Mouse (Mus musculus) gastrocnemius, postnatal 36 days (tissue): ENCODE data around the gene Rab3c. TPM values are rescaled to one million over a fixed set of nuclear protein-coding genes. Genes with fewer than 3 reads are reported as not detected.
A peak's percentile ranks its signal among the peaks of the same experiment; 100 is the strongest.

ENCODE experiments used
- DNase-seq, 2 experiments: peaks; one replicate each; pipeline ENCODE4 v3.0.0; 2022
- intact Hi-C: fragments of 180-260 bp; cut with DNase I; formaldehyde crosslinking; loops from one replicate; pipeline ENCODE4 v1.15.1; 2025
- long read RNA-seq, 2 experiments: library from polyadenylated mRNA; stranded (forward); transcript quantifications; one replicate each; pipeline ENCODE4 v2.0.0; 2021
- total RNA-seq, 2 experiments: library from RNA; stranded (reverse); gene quantifications; 2 replicates each; pipeline ENCODE4 v1.2.3; 2021

The Rab3c gene
- total RNA-seq: not detected
- long read RNA-seq, experiment 1: 0 reads
- long read RNA-seq, experiment 2: 0 reads

DNA sequence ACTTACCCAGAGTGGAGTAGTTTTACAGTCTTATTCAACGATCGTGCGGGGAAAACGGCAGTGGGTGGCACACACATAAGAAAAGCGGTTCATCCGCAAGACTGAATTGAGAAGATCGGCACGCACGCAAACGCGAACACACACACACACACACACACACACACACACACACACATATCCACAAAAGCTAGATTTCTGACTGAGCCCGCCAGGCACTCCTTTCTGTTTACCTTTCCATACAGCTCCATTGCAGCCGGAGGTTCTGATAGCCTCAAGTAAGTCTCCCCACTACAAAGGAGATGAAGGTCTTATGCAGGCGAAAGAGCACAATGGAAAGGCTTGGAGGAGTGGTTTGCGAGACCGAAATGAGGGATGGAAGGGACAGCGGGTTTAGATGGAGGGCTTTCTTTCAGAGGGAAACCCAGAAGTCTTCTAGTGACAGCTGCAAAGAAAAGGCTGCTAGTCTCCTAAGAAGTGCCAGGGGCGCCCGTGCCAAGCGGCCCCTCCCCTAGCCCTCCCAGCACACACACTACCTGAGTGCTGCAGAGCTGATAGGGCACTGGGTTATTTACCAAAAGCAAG is at the start of gene Rab3c:
Gene Rab3c, minus strand, starts transcription at position 434 of the 582 bp plus-strand sequence.
- intact Hi-C loops: no loop called here
- DNase-seq: no peak

GRCm38 (mm10) chr13:110318746-110319145 is 38.0 kb upstream of the Rab3c start:
- intact Hi-C loops: no loop called here
- no peak for DNase-seq

DNA sequence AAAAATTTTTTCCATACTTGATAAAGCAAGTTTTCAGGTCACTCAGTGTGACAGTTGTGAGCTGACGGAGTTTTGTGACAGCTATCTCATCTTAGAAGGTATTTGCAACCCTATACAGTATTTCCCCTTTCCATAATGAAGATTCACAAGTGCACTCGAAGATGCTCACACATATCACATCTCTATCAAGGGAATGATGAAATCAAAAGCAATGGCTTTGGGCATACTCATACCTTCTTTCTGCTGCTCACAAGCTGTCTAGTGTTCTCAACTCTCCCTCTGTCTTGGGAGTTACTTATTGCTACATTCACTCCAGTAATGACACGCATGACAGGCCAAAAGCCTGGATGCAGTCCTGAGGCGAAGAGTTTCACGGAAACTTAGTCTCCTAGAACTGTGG is 26.4 kb upstream of the Rab3c start:
- intact Hi-C loops: no loop called here
- DNase-seq: no peak

DNA sequence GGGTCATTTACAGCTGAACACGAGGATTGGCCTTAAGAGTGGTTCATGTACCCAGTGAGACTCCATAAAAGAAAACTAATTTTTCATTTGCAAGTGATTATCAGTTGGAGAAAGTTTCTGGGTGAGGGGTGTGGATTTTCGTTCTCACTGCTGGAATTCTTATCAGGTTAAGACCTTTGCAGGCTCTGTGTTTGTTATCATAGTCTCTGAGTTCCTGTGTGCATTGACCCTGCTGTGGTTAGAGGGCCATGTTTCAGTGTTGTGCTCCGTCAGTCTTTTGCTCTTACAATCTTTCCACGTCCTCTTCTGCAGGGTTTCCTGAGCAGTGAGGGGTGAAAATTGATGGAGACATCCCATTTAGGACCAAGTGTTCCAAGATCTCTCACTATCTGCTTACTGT is 16.3 kb upstream of the Rab3c start:
- no peak for DNase-seq
- intact Hi-C loops: no loop called here

- no peak for DNase-seq
- intact Hi-C loops: no loop called here
Measured at GRCm38 (mm10) chr13:110288499-110288898, 7.7 kb upstream of the Rab3c start.

DNA sequence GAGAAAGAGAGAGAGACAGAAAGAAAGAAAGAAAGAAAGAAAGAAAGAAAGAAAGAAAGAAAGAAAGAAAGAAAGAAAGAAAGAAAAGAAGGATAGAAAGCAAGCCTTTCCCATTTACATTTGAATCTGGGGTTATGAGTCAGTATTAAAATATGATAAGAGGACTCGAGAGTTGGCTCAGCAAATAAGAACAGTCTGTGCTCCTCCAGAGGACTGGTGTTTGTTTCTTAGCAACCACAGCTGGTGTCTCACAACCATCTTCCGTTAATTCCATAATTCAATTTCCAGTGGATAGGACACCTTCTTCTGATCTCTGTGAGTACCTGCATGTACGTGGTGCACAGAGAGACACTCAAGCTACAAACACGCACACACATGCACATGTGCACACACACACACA is 3.0 kb upstream of the Rab3c start:
- no peak for DNase-seq
- intact Hi-C loops: no loop called here

GRCm38 (mm10) chr13:110280028-110280562 is 701 bp downstream of the Rab3c start:
- DNase-seq: peak in 1 of 2 experiments; percentile 16
- intact Hi-C loops: no loop called here

- intact Hi-C loops: no loop called here
- no peak for DNase-seq
Measured at GRCm38 (mm10) chr13:110278976-110279736, 1.6 kb downstream of the Rab3c start.

GRCm38 (mm10) chr13:110277709-110278108 is 3.1 kb downstream of the Rab3c start:
- no peak for DNase-seq
- intact Hi-C loops: no loop called here

GRCm38 (mm10) chr13:110275471-110275870 is 5.3 kb downstream of the Rab3c start:
- no peak for DNase-seq
- intact Hi-C loops: no loop called here

GRCm38 (mm10) chr13:110260649-110261048 is 20.1 kb downstream of the Rab3c start:
- DNase-seq: no peak
- intact Hi-C loops: no loop called here

GRCm38 (mm10) chr13:110251453-110251852 is 29.3 kb downstream of the Rab3c start:
- intact Hi-C loops: no loop called here
- DNase-seq: no peak

GRCm38 (mm10) chr13:110248481-110248880 is 32.3 kb downstream of the Rab3c start:
- DNase-seq: no peak
- intact Hi-C loops: no loop called here

DNA sequence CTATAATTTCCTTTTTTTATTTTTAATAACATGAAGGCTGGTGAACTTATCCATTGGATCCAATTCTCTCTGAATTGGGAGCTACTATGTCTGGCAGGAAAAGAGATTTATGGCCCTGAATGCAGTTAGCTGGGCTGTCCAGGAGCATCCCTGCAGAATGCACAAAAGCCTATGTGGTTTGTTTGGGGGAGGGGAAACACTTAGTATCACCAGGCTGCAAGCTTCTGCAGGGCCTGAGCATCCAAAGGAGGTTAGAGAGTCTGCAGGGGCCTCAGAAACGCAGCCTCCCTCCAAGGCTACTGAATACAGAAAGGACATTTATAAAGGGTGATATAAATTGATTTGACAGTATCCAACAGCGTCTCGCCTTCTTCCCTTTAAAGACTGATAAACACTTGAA is 41.8 kb downstream of the Rab3c start:
- DNase-seq: no peak
- intact Hi-C loops: no loop called here

GRCm38 (mm10) chr13:110237209-110237935 is 43.4 kb downstream of the Rab3c start:
- DNase-seq: no peak
- intact Hi-C loops: no loop called here

DNA sequence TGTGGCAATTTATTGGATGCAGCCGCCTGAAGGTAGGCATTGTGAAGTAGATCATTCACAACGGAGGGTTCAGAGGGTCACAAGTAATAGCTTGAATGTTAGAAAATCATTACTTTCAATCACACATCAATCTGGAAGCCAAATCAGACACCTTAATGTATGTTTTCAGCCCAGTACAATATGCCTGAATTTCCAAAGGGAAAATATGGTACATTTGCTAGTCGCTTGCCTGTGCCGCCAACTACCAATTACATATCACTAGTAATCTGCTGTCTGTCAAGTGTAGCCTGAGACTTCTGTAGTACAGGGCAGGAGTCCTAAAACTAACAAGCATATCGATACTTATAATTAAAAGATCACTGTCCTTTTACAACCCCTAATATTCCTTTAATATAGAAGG is 47.4 kb downstream of the Rab3c start:
- no peak for DNase-seq
- intact Hi-C loops: no loop called here

DNA sequence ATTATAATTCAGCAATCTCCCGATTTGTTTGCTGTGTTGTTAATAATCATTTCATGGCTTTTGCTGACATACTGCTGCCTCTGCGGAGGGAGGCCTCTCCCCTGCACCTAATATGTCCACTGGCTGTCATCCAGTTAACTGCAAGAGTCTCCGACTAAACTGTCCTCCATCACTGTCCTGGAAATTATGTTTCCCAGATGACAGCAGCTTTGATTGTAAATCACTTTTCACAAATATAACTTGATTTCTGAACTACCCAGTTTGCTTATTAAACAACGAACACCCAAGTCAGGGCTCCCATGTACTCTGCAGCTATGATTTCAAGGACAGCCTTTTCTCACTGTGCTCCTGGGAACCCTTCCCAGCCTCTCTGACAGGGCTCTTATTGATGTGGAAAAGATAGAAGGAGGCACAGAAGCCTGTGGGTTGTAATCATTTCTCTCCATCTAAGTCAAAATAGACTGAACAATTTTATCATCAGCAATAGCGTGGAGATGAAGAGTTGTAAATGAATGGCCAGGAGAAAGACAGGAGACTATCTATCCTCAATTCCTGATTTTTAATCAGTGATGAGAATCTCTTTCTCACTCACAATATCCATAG is 49.6 kb downstream of the Rab3c start:
- DNase-seq: no peak
- intact Hi-C loops: no loop called here

DNA sequence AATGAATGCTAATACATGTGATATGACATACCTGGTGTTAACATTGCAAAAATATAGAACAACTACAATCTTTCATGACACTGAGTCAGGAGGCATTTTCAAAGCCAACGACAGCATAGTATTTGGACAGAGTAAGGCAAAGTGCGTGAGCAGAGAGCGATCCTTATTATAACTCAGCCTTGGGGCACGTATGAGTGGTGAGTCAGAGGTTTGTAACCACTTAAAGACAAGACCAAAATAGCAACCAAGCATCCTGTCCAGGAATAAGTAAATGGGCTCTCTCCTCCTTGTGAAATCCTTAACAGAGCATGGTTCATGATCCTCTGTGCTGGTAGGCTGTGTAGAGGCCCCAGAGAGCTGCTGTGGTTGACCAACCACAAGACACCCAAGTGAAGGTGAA is 50.8 kb downstream of the Rab3c start:
- DNase-seq: no peak
- intact Hi-C loops: no loop called here

DNA sequence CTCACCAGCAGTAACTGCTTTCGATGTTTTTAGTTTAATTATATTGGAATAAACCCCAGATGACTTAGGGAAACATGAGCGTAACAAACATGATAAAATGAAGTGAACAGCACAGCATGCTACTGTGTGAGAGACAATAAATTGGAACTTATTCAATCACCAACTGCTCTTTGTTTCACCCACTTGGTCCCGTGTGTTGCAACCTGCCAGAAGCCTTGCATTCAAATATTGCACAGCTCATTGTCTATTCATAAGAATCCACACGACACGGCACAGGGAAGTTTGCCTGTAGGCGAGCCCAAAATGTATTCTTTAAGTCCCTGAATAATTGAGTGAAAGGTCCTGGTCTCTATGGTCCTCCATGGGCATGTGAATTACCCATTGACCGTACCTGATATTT is 61.6 kb downstream of the Rab3c start:
- intact Hi-C loops: no loop called here
- DNase-seq: no peak

DNA sequence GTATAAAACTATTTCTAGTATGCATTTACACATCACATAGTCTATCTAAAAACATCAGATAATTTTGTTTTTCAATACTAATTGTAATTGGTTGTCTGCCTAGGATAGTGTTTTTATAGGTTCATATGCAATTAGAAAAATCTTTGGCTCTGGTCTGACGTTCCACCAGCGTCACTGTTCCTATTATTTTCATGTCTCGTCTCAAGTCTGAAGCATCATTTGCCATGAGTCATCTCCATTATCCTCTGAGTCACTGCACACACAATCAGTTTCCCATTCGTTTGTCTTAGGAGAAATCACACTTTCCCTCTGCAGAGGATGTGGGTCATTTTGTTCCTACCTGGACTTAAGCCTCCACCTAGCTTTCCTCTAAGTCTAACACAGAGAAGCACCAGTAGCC is 62.3 kb downstream of the Rab3c start:
- intact Hi-C loops: no loop called here
- DNase-seq: no peak

DNA sequence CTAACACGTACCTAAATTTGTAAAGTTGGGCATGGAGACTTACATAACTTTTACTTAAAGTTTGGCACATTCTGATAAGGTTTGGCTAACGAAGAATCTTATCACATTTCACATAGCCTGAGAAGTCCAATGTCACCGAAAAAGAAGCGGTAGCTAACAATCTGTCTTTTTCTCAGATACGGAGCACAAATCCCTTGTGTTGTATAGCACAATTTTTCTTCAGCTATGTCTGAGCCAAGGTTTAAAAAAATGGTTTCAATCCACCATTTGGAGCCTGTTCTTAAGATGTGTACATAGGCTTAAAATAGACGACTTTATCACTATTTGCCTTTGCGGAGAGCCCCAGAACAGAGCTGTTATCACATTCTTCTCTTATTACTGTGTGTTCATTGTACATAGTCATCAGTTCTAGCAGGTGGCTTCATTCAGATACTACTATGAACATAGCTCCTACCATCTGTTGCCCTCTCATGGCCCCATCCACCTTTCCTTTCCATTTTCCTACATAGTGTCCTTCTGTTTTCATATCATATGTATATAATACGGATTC is 69.2 kb downstream of the Rab3c start:
- intact Hi-C loops: no loop called here
- DNase-seq: no peak
